Mouse (Mus musculus) forelimb bud, embryonic 11.5 days (tissue): ENCODE results near the gene Cmah.
"Not testable (repeated sequence)": the region's sequence is repeated elsewhere in the genome, so short reads cannot be mapped to it uniquely, and the experiment has no call there.

Experiments
- DNase-seq: peaks from one replicate; pipeline ENCODE4 v3.0.0-alpha.2; 2012; ENCODE audit warnings: low read depth, low spot score

The Cmah gene

DNA sequence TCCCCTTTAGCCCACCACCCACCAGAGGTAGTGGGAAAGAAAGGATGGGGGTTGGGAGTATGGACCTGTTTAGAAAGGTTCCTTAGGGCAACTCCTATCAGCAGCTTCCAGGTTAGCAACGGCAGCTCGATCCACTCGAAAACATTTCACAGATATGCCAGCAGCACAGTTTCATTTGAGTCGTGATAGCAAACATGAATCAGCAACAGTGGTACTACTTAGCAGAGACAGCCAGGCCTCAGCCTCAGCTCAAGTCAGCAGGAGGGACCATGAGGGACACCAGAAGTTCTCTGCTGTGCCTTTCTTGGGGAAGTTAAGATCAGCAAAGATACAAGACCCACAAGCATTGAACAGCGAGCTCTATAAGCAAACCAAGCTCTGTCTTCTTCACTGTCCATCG lies 13.3 kb downstream of the Cmah start:
- DNase-seq, result no peak

DNA sequence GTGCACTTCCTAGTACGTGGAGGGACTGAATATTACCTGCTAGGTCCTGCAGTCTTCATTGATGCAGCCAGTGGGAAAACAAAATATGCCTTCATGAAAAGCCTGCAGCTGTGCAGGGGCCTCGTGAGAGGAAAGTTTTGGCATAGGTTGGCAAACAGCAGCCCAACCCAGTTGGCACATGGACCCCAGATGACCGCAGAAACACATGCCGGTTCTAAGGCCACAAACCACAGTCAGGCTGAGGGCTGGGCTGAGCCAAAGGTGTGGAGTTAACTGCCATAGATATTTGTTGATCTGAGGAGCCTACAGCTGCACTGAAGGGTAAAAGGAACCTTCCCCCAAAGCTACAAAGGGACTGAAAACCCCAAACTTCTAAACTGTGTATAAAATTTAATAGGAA lies 14.9 kb downstream of the Cmah start:
- no peak for DNase-seq

DNA sequence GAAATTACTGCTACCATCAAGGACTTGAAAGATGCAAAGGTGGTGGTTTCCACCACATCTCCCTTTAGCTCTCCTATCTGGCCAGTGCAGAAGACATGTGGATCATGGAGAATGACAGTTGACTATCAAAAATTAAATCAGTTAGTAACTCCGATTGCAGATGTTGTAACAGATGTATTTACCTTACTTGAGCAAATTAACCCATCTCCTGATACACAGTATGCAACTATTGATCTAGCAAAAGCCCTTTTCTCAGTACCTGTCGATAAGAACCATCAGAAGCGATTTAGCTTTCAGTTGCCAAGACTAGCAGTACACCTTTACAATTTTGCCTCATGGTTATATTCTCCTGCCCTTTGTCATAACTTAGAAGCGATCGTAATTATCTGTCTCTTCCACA lies 25.8 kb downstream of the Cmah start:
- no peak for DNase-seq

DNA sequence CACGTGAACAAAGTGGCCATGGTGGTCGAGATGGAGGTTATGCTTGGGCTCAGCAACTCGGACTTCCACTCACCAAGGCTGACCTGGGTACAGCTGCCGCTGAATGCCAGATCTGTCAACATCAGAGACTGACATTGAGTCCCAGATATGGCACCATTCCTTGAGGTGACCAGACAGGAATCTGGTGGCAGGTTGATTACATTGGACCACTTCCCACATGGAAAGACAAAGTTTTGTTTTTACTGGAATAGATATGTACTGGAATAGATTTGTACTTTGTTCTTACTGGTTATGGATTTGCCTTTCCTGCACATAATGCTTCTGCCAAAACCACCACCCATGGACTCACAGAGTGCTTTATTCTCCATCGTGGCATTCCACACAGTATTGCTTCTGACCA lies 27.5 kb downstream of the Cmah start:
- DNase-seq, result no peak

DNA sequence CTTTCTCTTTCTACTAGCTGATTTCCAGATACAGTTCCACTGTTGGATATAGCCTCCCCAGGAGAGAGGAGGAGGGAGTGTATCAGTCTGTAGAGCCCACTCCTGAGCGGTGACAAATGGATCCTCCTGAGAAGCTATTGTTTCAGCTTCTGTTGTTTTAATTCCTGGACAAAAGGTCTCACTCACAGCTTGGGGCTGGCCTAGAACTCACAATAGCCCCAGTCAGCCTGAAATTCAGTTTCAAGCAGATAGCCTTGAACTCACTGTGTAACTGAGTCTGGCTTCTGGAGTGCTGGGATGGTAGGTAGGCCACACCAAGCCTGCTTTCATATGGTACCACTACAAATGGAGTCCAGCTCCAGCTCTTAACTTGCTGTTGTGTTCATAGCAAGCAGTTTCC lies 32.0 kb downstream of the Cmah start:
- DNase-seq, result no peak

DNA sequence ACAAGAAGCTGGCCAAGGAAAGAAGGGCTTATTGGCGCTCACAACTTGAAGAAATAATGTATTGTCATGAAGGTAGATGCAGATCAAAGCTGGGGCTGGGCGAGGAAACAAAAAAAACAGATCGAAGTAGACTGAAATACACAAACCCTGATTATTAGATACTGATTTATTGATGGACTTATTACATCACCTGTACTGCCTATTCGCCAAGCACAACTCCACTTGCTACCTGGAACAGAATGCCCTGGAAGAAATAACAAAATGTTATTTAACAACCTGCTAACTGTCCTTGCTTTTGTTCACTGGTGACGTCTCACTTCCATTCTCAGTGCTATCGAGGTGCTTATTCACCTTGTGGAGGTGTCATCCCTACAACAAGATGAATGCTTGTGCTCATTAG lies 38.0 kb downstream of the Cmah start:
- DNase-seq, result no peak

DNA sequence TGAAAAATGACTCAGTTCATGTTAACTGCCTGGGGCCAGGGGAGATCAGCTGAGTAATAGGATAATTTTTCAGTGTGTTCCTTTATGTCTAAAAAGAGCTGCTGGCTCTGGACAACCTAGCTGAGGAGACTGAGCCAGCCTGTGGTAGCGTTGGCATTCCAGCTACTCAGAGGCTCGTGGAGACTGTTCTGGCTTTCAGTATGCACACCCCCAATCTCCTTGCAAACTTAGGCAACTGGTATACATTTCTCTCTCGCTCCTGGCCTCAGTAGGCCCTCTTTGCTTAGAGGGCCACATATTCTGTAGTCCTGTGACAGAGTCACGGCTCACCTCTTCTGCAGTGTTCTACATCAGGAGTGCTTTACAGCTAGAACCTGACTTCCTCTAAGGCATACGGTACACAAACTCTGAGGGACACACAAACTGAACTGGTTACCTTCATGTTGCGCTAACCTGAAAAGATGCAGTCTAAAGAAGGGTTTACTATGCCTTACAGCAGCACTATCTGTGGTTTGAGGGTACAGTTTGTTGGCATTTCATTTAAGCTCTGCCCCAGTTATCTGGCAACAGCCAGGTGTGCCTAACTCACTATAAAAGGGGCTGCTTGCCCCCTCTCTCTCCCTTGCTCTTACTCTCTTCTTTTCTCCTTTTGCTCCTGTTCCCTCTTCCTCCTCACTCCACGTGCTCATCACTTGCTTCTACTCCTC lies 45.8 kb downstream of the Cmah start:
- DNase-seq, result no peak

DNA sequence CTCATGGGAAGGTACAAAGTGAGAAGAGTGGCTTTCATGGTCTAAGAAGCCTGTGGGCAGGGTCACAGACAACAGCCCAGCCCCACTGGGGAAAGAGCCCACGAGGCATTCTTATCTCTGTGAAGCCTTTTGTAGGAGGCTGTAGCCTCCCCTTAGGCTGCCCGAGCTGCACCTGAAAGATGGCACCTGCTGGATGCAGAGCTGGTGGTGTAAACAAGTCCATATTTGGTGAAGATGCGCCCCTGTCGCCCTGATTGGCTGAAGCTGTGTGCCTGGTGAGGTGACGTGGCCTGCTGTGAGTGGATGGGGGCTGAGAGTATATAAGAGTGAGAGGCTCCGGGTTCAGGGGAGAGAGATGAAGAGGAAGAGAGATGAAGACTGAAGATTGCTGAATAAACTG lies 47.4 kb downstream of the Cmah start:
- DNase-seq, result not testable (repeated sequence)

DNA sequence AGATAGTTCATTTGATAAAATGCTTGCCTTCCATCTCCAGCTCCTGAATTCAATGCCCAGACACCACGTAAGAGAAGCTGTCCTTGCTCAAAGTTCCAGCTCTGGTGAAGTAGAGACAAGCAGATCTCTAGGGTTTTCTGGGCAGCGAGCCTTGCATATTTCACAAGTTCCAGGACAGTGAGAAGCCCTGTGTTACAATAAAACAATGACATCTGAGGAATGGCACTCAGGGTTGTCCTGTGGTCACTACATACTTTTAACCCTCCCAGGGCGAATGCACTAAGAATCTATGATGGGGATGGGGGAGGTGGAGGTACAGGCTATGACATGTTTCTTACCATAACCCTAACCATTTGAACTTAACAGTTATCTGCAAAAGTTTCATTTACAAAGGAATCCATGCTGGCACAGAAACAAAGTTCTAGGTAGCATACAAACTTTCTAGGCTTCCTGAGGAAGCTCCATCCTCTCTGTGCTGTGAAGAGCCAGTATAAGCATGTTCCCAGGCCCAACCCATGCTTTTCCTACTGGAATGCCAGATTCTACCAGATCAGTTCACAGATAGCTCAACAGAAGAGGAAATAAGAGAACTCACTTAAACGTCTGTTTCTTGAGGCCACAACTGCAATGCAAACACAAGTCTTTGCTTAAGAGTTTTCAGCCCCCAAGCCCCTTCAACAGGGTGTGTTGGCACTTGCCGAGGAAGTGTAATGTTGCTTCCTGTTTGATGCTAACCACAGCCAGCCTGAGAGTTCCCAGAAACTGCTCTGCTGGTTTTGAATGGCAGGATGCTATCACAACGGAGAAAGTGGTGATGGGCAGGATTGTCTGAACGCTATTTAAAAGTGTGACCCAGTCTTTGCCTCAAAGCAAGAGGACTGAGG lies 48.4 kb downstream of the Cmah start:
- DNase-seq, result no peak

DNA sequence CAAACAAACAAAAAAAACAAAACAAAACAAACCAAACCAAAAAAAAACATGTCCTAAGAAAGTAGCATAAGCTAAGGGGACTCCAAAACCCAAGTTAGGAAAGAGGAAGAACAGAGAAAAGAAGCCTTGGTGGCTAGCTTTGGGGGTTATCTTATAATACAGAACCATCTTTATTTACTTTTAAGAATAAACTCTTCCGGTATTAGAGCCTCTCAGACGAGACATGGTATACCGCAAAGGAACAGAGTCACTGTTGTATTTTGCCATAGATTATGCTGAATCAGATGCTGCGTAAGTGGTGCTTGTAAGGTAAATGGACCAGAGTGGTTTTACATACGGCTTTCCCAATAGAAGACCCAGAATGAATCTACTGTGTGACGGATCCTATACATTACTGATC lies 53.5 kb downstream of the Cmah start:
- DNase-seq, result no peak

DNA sequence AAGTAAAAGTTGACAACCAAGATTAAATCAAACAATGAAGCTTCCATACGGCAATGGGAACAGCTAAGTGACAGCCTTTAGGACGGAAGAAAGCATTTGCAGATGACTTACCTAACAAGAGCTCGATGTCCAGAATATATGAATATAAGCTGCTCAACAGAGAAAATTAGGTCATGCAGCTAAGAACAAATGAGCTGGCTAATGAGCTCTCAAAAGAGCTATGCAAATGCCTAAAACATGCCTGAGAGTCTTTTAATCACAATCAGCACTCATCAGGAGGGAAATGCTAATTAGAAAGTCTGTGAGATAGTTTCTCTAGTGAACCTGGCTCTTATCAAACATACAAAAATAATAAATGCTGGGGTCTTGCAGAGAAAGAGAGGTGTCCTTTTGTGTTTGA lies 56.7 kb downstream of the Cmah start:
- no peak for DNase-seq

DNA sequence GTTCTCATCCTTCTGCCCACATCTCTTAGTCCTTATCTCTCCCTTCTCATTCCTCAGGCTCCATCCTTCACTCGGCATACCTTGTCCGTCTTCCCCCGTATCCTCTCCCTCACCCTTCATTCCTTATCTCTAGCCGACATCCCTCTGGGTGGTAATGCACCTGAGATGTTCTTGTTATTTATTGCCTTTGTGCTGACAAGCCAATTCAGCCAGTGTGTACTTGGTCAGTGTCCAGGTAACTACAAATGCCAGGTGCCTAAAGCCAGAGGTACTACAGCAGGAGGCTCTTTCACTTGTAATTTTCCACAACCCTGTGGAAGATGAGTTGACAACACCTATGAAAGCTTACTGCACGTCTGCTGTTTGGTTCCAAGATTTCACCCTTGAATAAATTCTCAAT lies 64.7 kb downstream of the Cmah start:
- no peak for DNase-seq

DNA sequence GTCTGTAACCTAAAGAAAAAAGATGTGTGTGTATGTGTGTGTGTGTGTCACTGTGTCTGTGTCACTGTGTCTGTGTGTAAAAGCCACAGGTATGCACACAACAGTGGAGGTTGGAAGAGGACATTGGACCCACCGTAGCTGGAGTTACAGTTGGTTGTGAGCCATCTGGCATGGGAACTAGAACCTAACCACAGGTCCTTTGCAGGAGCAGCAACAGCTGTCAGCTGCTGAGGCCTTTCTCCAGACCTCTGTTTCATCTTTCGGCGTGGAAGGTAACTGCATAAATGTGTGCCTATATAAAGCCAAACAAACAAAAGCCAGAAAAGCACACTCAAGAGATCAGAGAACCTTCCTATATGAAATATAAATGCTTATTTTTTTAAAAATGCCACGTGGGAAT lies 65.5 kb downstream of the Cmah start:
- DNase-seq, result no peak

DNA sequence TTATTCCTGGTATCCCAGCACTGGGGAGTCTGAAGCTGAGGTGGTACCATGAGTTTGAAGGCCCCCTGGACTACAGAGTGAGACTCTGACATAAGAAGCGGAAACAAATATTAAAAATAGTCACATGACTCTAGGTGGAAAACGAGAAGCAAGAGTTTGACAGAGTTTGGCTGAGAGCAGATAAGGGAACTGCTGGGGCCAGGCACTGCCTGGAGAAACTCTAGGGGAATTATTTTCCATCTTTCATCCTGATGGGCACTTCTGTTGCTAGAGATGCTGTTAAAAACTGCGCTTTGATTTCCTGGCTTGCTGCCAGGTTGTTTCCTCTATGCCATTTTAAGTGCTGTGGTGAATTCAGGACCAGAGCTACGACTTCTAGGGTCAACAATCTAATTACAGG lies 65.9 kb downstream of the Cmah start:
- DNase-seq, result peak; percentile 47

DNA sequence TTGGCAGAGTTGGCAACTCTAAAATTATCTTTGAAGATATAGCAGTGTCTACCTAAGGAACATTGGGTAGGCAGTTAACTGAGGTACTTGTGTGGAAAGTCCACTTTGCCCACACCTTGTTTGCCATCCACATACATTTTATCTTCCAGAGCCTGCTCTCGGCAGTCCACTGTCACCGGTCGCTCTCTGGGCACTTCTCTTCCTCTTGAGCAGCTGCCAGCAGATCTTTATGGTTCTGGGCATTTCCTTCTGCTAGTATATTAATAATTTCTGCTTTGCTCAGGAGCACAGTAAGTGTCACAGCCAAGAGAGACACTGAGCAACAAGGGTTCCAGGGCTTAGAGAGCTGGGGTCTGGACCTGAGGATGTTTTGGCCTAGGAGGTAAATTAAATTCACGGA lies 68.6 kb downstream of the Cmah start:
- no peak for DNase-seq

DNA sequence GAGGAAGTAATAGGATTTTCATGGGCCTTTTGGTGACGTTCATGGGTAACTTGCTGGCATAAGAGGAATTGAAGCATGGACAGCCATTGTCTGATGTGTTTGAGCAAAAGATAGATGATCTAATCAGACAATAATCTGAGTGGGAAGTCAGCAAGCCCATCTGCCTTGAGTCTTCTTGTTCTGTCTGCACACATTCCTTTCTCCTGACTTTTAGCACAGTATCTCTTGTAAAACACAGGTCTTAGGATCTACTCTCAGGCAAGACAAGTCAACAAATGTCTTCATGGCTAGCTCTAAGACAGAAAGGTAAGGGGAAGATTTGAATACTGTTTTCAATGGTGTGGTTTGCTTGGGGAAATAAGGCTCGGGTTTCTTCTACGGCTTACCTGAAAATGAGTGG lies 70.0 kb downstream of the Cmah start:
- no peak for DNase-seq

DNA sequence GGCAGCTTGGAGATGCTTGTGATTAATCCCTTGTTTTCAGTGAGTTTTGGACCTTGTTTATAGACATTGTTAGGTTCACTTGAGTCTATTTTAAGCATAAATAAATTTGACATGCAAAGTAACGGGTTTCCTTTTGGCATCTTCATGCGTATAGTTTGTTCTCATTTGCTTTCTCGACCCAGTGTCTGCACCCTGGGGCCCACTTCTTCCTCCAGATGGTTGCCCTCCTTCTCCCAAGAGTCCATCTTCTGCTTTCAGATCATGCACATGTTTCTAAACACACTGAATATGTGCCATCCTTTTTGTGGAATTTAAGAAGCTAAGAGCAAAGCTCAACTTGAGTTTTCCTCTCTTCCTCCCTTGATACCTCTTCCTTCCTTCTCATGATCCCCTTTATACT lies 71.3 kb downstream of the Cmah start:
- DNase-seq, result no peak

DNA sequence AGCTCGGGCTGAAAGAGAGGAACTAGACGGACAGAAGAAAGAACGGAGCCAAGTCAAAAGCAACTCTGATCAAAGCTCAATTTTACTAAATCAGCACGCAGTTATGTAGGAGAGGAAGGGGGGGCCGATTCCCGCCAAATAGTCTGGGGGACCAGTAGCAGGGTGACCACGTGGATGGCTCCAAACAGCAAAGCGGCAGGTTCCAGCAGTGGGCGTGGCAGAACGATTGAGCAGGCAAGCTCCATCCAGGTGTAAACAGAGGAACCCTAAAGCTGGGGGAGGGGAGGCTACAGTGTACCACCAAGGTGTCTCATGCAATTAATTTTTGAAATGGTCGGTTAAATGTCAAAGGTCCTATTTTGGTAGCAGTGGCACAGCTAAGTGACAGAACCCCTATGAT lies 74.6 kb downstream of the Cmah start:
- not testable (repeated sequence) for DNase-seq

DNA sequence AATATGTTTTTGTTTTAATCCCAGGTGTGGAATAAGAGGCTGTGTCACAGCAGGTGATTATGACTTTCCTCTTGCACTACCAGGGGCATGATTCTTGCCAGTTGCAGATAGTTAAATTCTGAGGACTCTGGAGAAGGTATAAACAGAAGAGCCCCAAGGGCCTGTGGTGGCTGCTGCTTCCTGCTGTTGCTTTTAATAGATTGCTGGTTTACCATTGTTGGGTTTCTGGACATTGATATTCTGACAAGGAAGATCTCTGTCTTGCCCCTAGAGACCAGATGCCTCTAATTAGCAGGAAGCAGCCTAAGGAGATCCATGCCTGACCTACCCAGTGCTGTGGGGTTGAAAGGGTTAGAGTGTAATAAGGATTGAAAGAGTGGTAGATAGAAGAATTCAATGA lies 75.8 kb downstream of the Cmah start:
- DNase-seq, result peak; percentile 32

DNA sequence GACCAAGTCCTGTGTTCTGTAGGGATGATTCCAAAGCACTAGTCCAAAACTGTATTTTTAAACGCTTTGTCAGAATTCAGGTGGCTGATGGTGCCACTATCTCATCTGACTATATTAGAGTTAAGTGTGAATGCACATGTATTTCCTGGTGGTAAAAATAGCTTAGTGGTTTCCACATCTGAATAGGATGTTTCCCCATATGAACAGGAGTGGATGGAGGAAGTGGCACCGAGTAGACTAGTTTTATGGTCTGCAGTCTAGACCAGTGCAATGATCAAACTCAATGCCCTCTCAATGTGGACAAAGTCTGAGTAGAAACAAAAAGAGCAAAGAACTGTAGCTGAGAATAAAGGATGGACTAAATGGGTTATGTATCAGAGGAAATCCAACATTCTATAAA lies 79.6 kb downstream of the Cmah start:
- DNase-seq, result no peak

DNA sequence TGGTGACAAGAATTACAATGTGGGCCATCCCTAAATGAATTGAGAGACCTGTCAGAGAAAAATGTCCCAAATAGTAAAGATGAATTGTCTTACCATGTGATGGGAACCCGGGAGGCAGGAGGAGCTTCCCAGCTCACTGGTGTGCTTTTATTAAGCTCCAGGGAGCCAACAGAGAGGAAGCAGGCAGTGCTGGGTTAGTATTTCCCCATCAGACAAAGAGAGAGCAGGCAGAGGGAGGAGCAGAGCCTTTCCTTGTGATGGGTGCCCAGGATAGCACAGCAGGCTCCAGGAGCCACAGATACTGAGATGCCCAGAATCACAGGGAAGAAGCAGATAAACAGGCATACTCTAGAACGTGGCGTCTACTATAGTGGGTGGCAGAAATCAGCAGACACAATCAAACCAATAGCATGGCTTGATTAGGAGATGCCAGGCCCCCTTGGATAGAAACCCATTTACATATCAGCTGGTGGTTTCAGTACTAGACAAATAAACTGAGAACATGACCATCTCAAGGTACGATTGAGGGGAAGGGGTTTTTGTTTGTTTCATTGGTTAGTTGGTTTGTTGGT lies 87.5 kb downstream of the Cmah start:
- DNase-seq, result no peak

DNA sequence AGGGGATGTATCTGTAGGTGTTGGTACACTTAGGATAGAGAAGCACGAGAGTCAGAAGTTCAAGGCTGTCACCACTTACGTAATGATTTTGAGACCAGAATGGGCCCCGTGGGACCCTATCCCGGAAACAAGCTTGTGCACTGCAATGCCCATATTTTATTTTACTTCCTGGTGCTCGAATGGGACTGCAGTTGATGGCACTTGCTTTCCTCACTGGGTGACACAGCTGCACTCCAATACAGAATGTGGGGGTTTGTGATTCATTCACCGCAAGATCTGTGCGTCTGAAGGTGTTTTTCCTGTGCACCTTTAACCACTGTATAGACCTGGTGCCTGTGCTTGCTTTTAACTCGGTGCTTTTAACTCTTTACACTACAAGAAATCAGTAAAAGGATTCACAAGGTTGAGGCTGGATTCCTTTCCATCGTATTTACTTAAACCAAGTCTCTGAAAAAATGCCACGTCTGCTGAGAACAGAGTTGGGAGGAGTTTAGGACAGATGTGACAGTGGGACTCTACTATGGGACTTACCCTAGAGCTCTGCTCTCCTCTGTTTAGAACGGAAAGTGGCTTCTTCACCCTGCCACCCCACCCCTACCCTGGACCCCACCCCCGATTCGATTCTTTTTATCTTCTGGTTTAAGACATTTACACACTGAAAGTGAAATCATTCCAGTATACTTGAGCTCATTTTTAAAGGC lies 88.5 kb downstream of the Cmah start:
- DNase-seq, result no peak
